Mouse (Mus musculus): ENCODE data around the gene Ralgps2.

DNA sequence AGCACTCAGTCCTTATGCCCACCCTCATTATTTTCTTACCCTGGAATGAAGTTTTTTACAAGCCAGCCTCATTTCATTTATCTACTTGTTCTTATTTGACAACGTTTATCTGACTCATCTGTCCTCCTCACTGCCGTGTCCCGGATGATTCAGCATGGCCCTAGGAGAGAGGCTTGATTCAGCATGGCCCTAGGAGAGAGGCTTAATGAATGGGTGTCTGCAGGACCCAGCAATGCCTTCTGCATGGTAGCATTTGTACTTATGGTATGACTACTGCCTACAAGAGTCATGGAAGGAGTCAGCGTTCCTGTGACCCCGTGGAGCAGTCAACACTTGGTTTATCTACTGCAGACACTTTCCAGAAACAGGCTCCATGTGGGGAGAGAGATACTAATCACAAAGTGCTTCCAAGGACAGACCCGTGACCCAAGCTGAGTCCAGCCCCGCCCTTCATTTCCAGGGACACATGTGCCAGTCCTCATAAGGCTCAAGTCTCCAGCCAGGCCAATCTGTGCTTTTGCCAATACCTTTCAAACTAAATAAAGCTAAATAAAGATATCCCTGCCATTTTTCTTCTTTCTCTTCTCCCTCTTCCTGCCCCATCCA is 31.9 kb upstream of the Ralgps2 start:
- no peak for TF ChIP-seq CTCF (IDR thresholded peaks at IDR 0.05; ENCODE audit: low read depth, low read length)
- no peak for TF ChIP-seq EP300 (IDR thresholded peaks at IDR 0.05; ENCODE audit: insufficient read depth, low read depth, low read length)
- TF ChIP-seq POLR2A (IDR thresholded peaks at IDR 0.05; ENCODE audit: insufficient read depth, low read length) = no peak

Data from ES-Bruce4 (cell line).